Mouse (Mus musculus): Measurements from ENCODE around the gene Msh4. TPM values are rescaled to one million over a fixed set of nuclear protein-coding genes. Genes with fewer than 3 reads are reported as not detected.
"Not testable (repeated sequence)": the region's sequence is repeated elsewhere in the genome, so short reads cannot be mapped to it uniquely, and the experiment has no call there.

Msh4 gene
- polyA plus RNA-seq, 1 experiment from 2014 or later: 0.10 TPM

- Histone ChIP-seq H3K4me1 (replicated peaks) (peaks cover 7% of the 10 kb centered on the region; the same call in 1 of the 2 replicates), H3K4me3 (no peak overlapping the region), H3K27me3 (ENCODE audit: insufficient read depth, poor library complexity, severe bottlenecking) (no peaks in the 10 kb centered on the region; the same call in 1 of the 2 replicates), H3K9me3 (no peaks in the 10 kb centered on the region), H3K36me3 (no peaks in the 10 kb centered on the region), H3K27ac (no peak overlapping the region)
- WGBS: 92% methylated on average over 4 of the region's 4 CpGs
- no peak for DNase-seq (ENCODE audit: low spot score)
Measured at GRCm38 (mm10) chr3:153834071-153834470, 71.9 kb downstream of the Msh4 start.

GRCm38 (mm10) chr3:153832654-153832945 is 73.3 kb downstream of the Msh4 start:
- H3K9me3 ChIP-seq: no peaks in the 10 kb centered on the region
- H3K4me3 ChIP-seq: no peak overlapping the region
- 40% methylated on average over 6 of the region's 6 CpGs for WGBS
- H3K4me1 ChIP-seq (replicated peaks): peaks cover 7% of the 10 kb centered on the region; the same call in 1 of the 2 replicates
- H3K27ac ChIP-seq: peak overlapping the region; percentile 64
- no peaks in the 10 kb centered on the region; the same call in 1 of the 2 replicates for H3K27me3 ChIP-seq (ENCODE audit: insufficient read depth, poor library complexity, severe bottlenecking)
- no peak for DNase-seq (ENCODE audit: low spot score)
- no peaks in the 10 kb centered on the region for H3K36me3 ChIP-seq

GRCm38 (mm10) chr3:153831873-153832653 is 73.9 kb downstream of the Msh4 start:
- H3K36me3 ChIP-seq: no peaks in the 10 kb centered on the region
- peak overlapping the region; percentile 64 for H3K27ac ChIP-seq
- H3K4me1 ChIP-seq (replicated peaks): peaks cover 7% of the 10 kb centered on the region; the same call in 1 of the 2 replicates
- no peaks in the 10 kb centered on the region for H3K9me3 ChIP-seq
- no peak for DNase-seq (ENCODE audit: low spot score)
- H3K27me3 ChIP-seq (ENCODE audit: insufficient read depth, poor library complexity, severe bottlenecking): no peaks in the 10 kb centered on the region; the same call in 1 of the 2 replicates
- H3K4me3 ChIP-seq: no peak overlapping the region
- 79% methylated on average over 4 of the region's 4 CpGs for WGBS

GRCm38 (mm10) chr3:153831014-153831872 is 74.7 kb downstream of the Msh4 start:
- Histone ChIP-seq H3K9me3 (no peaks in the 10 kb centered on the region), H3K36me3 (no peaks in the 10 kb centered on the region), H3K4me3 (no peak overlapping the region), H3K4me1 (replicated peaks) (peaks cover 12% of the 10 kb centered on the region), H3K27me3 (ENCODE audit: insufficient read depth, poor library complexity, severe bottlenecking) (no peaks in the 10 kb centered on the region; the same call in 1 of the 2 replicates), H3K27ac (peak overlapping the region; percentile 46; the same call in 1 of the 2 replicates)
- DNase-seq (ENCODE audit: low spot score): peak; percentile 23
- 78% methylated on average over 11 of the region's 11 CpGs for WGBS

- not testable (repeated sequence) for H3K36me3 ChIP-seq; H3K27me3 ChIP-seq (ENCODE audit: insufficient read depth, poor library complexity, severe bottlenecking); DNase-seq (ENCODE audit: low spot score); H3K9me3 ChIP-seq; H3K4me3 ChIP-seq; H3K27ac ChIP-seq
- H3K4me1 ChIP-seq (replicated peaks): peaks cover 12% of the 10 kb centered on the region
- 94% methylated on average over 3 of the region's 3 CpGs for WGBS
Measured at GRCm38 (mm10) chr3:153829788-153830187, 76.2 kb downstream of the Msh4 start.

GRCm38 (mm10) chr3:153826616-153827015 is 79.3 kb downstream of the Msh4 start:
- DNase-seq (ENCODE audit: low spot score): peak; percentile 20

GRCm38 (mm10) chr3:153825197-153825596 is 80.7 kb downstream of the Msh4 start:
- no peak for DNase-seq (ENCODE audit: low spot score)
- 93% methylated on average over 10 of the region's 10 CpGs for WGBS
- Histone ChIP-seq H3K27me3 (ENCODE audit: insufficient read depth, poor library complexity, severe bottlenecking) (no peaks in the 10 kb centered on the region), H3K27ac (no peak overlapping the region), H3K36me3 (no peaks in the 10 kb centered on the region), H3K9me3 (no peaks in the 10 kb centered on the region), H3K4me3 (no peak overlapping the region), H3K4me1 (replicated peaks) (peaks cover 10% of the 10 kb centered on the region)

More at GRCm38 (mm10) chr3:153826616-153827015, 79.3 kb downstream of the Msh4 start:
- 19% methylated on average over 6 of the region's 6 CpGs for WGBS
- Histone ChIP-seq H3K4me1 (replicated peaks) (peaks cover 14% of the 10 kb centered on the region), H3K27me3 (ENCODE audit: insufficient read depth, poor library complexity, severe bottlenecking) (no peaks in the 10 kb centered on the region), H3K4me3 (no peak overlapping the region), H3K9me3 (no peaks in the 10 kb centered on the region), H3K27ac (no peak overlapping the region), H3K36me3 (no peaks in the 10 kb centered on the region)

GRCm38 (mm10) chr3:153823671-153824515 is 82.0 kb downstream of the Msh4 start:
- no peak overlapping the region for H3K4me3 ChIP-seq
- no peaks in the 10 kb centered on the region for H3K27me3 ChIP-seq (ENCODE audit: insufficient read depth, poor library complexity, severe bottlenecking)
- 75% methylated on average over 11 of the region's 11 CpGs for WGBS
- no peak overlapping the region; the same call in 1 of the 2 replicates for H3K27ac ChIP-seq
- no peak for DNase-seq (ENCODE audit: low spot score)
- H3K36me3 ChIP-seq: no peaks in the 10 kb centered on the region
- peaks cover 13% of the 10 kb centered on the region for H3K4me1 ChIP-seq (replicated peaks)
- no peaks in the 10 kb centered on the region for H3K9me3 ChIP-seq

- H3K4me3 ChIP-seq: no peak overlapping the region
- no peaks in the 10 kb centered on the region for H3K36me3 ChIP-seq
- peaks cover 8% of the 10 kb centered on the region; the same call in 1 of the 2 replicates for H3K4me1 ChIP-seq (replicated peaks)
- WGBS: 78% methylated on average over 9 of the region's 9 CpGs
- no peaks in the 10 kb centered on the region for H3K9me3 ChIP-seq
- no peak overlapping the region for H3K27ac ChIP-seq
- H3K27me3 ChIP-seq (ENCODE audit: insufficient read depth, poor library complexity, severe bottlenecking): no peaks in the 10 kb centered on the region
- no peak for DNase-seq (ENCODE audit: low spot score)
Measured at GRCm38 (mm10) chr3:153819438-153819837, 86.5 kb downstream of the Msh4 start.

GRCm38 (mm10) chr3:153818723-153819122 is 87.2 kb downstream of the Msh4 start:
- Histone ChIP-seq H3K9me3 (no peaks in the 10 kb centered on the region), H3K4me3 (no peak overlapping the region), H3K4me1 (replicated peaks) (peaks cover 5% of the 10 kb centered on the region; the same call in 1 of the 2 replicates), H3K36me3 (no peaks in the 10 kb centered on the region), H3K27me3 (ENCODE audit: insufficient read depth, poor library complexity, severe bottlenecking) (no peaks in the 10 kb centered on the region), H3K27ac (no peak overlapping the region)
- WGBS: 94% methylated on average over 3 of the region's 3 CpGs
- DNase-seq (ENCODE audit: low spot score): no peak

GRCm38 (mm10) chr3:153817376-153817890 is 88.5 kb downstream of the Msh4 start:
- no peak for DNase-seq (ENCODE audit: low spot score)
- Histone ChIP-seq H3K27me3 (ENCODE audit: insufficient read depth, poor library complexity, severe bottlenecking) (no peaks in the 10 kb centered on the region), H3K9me3 (no peaks in the 10 kb centered on the region), H3K36me3 (no peaks in the 10 kb centered on the region), H3K4me3 (no peak overlapping the region), H3K27ac (0 out of 2 replicates have a peak overlapping the region, but pooled peaks have one; percentile 23), H3K4me1 (replicated peaks) (0 out of 2 replicates have a peak, but pooled peaks cover 3% of the 10 kb centered on the region)
- 84% methylated on average over 9 of the region's 9 CpGs for WGBS

- WGBS: 91% methylated on average over 8 of the region's 8 CpGs
Measured at GRCm38 (mm10) chr3:153814026-153814425, 91.9 kb downstream of the Msh4 start.

More at GRCm38 (mm10) chr3:153814026-153814425, 91.9 kb downstream of the Msh4 start:
- Histone ChIP-seq H3K4me3 (no peak overlapping the region), H3K9me3 (no peaks in the 10 kb centered on the region), H3K27me3 (ENCODE audit: insufficient read depth, poor library complexity, severe bottlenecking) (no peaks in the 10 kb centered on the region), H3K27ac (no peak overlapping the region), H3K4me1 (replicated peaks) (peaks cover 4% of the 10 kb centered on the region; the same call in 1 of the 2 replicates), H3K36me3 (no peaks in the 10 kb centered on the region)
- DNase-seq (ENCODE audit: low spot score): no peak

Measured in hindbrain, embryonic 10.5 days (tissue).